Mouse (Mus musculus) limb, embryonic 15.5 days (tissue): Measurements from ENCODE around the gene Nhlrc4. TPM values are rescaled to one million over a fixed set of nuclear protein-coding genes. Genes with fewer than 3 reads are reported as not detected.

Experiments used
- ATAC-seq: fragments of 200-750 bp; cut with Nextera tagmentation; 2 replicates; pipeline ENCODE4 v1.8.0; 2017; ENCODE audit warnings: low read depth, moderate TSS enrichment; ENCODE audit not compliant: insufficient number of reproducible peaks, low FRiP score, low TSS enrichment
- H3K27ac ChIP-seq: fragments of 300-500 bp; sonication (generic); 2 replicates; pipeline ENCODE4 v1.5.1; 2015; ENCODE audit warnings: moderate library complexity, mild to moderate bottlenecking, inconsistent platforms
- H3K27me3 ChIP-seq: fragments of 300-500 bp; sonication (generic); 2 replicates; pipeline ENCODE4 v1.6.1; 2015; ENCODE audit warnings: inconsistent platforms
- H3K36me3 ChIP-seq: fragments of 300-500 bp; sonication (generic); 2 replicates; pipeline ENCODE4 v1.6.1; 2015; ENCODE audit warnings: inconsistent platforms
- H3K4me1 ChIP-seq: fragments of 300-500 bp; sonication (generic); 2 replicates; pipeline ENCODE4 v1.6.1; 2015; ENCODE audit warnings: inconsistent platforms
- H3K4me2 ChIP-seq: fragments of 300-500 bp; sonication (generic); 2 replicates; pipeline ENCODE4 v1.6.1; 2015; ENCODE audit warnings: mild to moderate bottlenecking, inconsistent platforms
- H3K4me3 ChIP-seq: fragments of 300-500 bp; sonication (generic); 2 replicates; pipeline ENCODE4 v1.5.1; 2015; ENCODE audit warnings: mild to moderate bottlenecking, inconsistent platforms
- H3K9ac ChIP-seq: fragments of 300-500 bp; sonication (generic); 2 replicates; pipeline ENCODE4 v1.6.1; 2015; ENCODE audit warnings: inconsistent platforms
- H3K9me3 ChIP-seq: fragments of 300-500 bp; sonication (generic); 2 replicates; pipeline ENCODE4 v1.6.1; 2016; ENCODE audit warnings: inconsistent platforms
- WGBS: fragments of 180-500 bp; shearing (Covaris S2); methylation state at CpG from one replicate; pipeline ENCODE4 v1.1.7; 2015; 5-methylcytosine and 5-hydroxymethylcytosine counted together
- polyA plus RNA-seq: library from polyadenylated mRNA; unstranded; fragments of >200 nt; fragmentation: Nextera tagmentation; extraction: Ambion mirVana; gene quantifications from 2 replicates; pipeline ENCODE4 v1.2.1, GENCODE M21; 2015

Nhlrc4 gene
- polyA plus RNA-seq = 0.42 TPM in 1 of 2 replicates, not detected in the other

DNA sequence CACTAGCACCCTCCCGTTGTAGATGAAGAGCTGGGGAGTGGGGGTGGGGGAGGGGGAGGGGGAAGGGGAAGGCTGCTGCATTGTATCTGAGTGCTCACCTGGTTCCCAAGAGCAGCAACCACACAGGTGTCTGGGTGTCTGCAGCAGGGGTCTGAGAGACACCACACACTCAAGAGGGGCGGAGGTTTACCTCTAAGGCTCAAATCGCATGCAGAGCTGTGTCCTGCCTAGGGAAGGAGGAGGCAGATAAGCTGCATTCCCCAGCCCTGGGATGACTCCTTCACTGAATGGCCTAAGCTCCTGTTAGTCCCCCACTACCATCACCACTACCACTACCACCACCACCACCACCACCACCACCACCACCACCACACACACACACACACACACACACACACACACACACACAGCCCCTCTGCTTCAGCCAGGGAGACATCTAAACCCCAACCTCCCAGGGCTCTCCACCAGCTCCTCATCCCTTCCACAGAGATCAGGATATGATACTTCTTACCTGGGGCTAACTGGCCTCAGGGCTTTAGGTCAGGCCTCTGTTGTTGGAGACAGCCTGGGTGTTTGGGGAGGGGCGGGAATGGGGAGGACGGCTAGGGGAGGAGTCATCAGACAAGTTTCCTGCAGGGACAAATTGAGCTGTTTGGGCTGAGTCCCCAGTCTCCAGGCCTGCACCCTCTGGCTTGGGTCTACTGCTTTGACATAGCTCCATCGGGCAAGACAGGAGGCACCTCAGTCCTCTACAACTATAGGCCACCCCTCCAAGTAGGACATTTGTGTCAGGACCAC lies at the start of gene Nhlrc4, which contains the start of gene Pigq:
Nhlrc4 (minus strand) TSS at position 596 of the 798 bp plus-strand sequence.
Pigq (minus strand) TSS at position 571 of the 798 bp plus-strand sequence.
- H3K9ac ChIP-seq = no peak within 1 kb of the TSS
- 64% methylated on average over 6 of the region's 6 CpGs for WGBS
- H3K36me3 ChIP-seq = no peaks in the 10 kb centered on the region
- H3K4me1 ChIP-seq = peaks cover 21% of the 10 kb centered on the region
- H3K4me2 ChIP-seq = no peak within 1 kb of the TSS
- no peaks in the 10 kb centered on the region for H3K9me3 ChIP-seq
- peaks cover under 1% of the 10 kb centered on the region; the same call in 1 of the 2 replicates for H3K27me3 ChIP-seq
- H3K27ac ChIP-seq = no peak within 1 kb of the TSS
- no peak within 1 kb of the TSS for H3K4me3 ChIP-seq
- no peak for ATAC-seq

DNA sequence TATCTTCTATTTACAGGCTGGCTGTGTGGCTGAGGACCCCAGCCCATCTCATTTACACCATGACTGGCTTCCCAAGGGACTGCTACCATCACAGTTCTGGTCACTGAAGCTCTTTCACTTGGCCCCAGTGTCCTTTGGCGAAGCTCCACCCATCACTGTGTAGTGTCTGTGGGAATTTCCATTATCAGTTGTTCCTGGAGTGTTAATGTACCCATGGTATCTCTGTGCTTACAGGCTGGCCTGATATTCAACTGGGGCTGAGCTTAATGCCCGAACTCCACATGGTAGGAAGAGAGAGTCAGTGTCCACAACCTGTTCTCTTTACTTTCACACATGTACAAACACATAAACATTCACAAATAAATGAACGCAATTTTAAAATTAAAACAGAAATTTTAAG lies 48.7 kb upstream of the Nhlrc4 start:
- Histone ChIP-seq H3K36me3 (peaks cover 86% of the 10 kb centered on the region), H3K4me3 (no peak overlapping the region), H3K9ac (no peak overlapping the region), H3K4me1 (no peaks in the 10 kb centered on the region), H3K4me2 (no peak overlapping the region), H3K9me3 (no peaks in the 10 kb centered on the region), H3K27ac (no peak overlapping the region), H3K27me3 (no peaks in the 10 kb centered on the region)
- WGBS = 87% methylated on average over 3 of the region's 3 CpGs
- no peak for ATAC-seq

DNA sequence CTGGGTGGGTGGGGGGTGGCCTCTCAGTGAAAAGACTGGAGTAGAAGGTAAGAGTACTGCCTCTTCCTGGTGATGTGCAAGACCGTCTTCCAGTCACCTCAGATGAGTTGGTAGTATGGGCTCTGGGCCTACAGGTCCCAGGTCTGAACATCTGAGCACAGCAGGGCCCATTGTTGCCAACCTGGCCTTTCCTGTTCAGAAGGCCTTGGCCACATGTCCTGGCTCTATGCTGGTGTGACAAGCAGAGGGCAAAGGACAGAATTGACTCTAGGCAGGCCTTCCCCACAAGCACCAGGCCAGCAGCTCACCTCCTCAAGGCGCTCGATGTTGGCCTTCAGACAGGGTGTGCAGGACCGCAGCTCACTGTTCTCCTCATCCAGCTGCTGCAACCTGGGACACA lies 47.5 kb upstream of the Nhlrc4 start:
- no peaks in the 10 kb centered on the region for H3K4me1 ChIP-seq

DNA sequence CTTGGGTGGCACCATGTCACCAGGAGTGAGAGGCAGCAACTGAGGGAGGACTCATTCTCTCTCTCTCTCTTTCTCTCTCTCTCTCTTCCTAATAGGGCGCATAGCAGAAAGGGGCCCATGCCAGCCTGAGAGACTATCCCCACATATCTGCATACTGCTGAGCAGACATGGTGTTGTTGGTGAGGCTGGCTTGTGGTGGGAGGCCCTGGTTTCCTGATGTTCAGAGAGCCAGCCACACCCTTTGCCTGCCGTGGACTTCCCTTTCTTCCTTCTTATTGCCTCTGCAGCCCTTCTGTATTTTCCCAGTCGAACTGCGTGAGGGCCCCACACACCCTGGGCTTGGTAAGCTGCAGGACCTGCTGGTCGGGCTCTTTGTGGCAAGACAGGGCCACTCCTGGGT lies 45.6 kb upstream of the Nhlrc4 start:
- Histone ChIP-seq H3K9ac (no peak overlapping the region), H3K4me1 (peaks cover 7% of the 10 kb centered on the region; the same call in 1 of the 2 replicates), H3K36me3 (peaks cover 61% of the 10 kb centered on the region), H3K27ac (no peak overlapping the region), H3K4me3 (no peak overlapping the region), H3K4me2 (no peak overlapping the region), H3K27me3 (no peaks in the 10 kb centered on the region), H3K9me3 (no peaks in the 10 kb centered on the region)
- 85% methylated on average over 5 of the region's 5 CpGs for WGBS
- ATAC-seq = no peak

More for the DNA sequence above, 47.5 kb upstream of the Nhlrc4 start:
- WGBS = 95% methylated on average over 4 of the region's 4 CpGs
- Histone ChIP-seq H3K9me3 (no peaks in the 10 kb centered on the region), H3K27ac (no peak overlapping the region), H3K36me3 (peaks cover 75% of the 10 kb centered on the region), H3K27me3 (no peaks in the 10 kb centered on the region), H3K4me2 (no peak overlapping the region), H3K4me3 (no peak overlapping the region), H3K9ac (no peak overlapping the region)
- no peak for ATAC-seq

DNA sequence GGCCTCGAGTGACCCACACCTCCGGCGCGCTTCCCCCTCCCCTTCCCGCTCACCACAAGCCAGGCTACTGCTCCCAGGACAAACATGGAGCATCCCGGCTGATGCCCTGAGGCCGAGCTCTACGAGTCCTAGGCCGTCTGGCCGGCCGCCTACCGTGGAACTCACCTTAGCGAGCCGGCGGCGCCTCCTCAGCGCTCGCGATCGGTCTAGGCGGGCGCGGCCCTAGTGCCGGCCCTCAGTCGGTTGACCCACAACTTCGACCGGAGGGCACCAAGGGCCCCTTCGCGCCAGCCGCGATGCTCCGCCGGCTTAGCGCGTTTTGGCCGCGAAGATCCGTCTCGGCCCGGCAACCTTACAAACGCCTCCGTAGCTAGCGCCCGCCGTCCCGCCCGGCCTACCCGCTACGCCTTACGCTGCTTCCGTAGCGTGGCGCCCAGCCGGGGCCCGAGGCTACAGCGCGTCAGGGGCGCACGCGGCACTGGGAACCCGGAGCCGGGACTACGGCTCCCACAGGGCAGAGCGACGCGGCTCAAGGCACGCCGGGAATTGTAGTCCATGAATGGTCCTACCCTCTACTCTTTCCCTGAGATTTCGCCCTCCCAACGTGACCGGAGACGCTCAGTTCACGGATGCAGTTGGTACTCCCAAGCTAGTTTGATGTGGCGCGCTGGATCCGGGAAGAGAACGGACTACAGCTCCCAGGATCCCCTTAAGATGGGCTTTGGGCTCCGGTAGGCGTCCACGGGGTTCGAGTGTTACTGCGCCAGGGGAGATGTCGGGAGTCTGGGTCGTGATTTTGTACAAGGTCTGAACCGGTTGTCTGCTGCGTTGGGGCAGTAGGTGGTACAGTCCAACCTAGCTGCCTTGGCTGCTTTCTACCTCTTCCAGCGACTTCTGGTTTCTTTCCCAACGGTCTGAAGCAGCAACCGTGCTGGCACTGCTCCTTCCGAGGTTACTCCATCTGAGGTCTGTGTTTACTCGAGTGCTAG lies 40.8 kb upstream of the Nhlrc4 start, which contains the start of gene Capn15:
Capn15 (minus strand) TSS at position 491 of the 989 bp plus-strand sequence.
- H3K4me3 ChIP-seq = peak within 1 kb of the TSS; percentile 89
- WGBS = under 1% methylated on average over 91 of the region's 91 CpGs
- peak within 1 kb of the TSS; percentile 83 for H3K9ac ChIP-seq
- H3K9me3 ChIP-seq = no peaks in the 10 kb centered on the region
- peaks cover 20% of the 10 kb centered on the region for H3K36me3 ChIP-seq
- H3K4me1 ChIP-seq = peaks cover 33% of the 10 kb centered on the region
- no peaks in the 10 kb centered on the region for H3K27me3 ChIP-seq
- ATAC-seq = peak; percentile 99
- peak within 1 kb of the TSS; percentile 89 for H3K27ac ChIP-seq
- peak within 1 kb of the TSS; percentile 60 for H3K4me2 ChIP-seq

DNA sequence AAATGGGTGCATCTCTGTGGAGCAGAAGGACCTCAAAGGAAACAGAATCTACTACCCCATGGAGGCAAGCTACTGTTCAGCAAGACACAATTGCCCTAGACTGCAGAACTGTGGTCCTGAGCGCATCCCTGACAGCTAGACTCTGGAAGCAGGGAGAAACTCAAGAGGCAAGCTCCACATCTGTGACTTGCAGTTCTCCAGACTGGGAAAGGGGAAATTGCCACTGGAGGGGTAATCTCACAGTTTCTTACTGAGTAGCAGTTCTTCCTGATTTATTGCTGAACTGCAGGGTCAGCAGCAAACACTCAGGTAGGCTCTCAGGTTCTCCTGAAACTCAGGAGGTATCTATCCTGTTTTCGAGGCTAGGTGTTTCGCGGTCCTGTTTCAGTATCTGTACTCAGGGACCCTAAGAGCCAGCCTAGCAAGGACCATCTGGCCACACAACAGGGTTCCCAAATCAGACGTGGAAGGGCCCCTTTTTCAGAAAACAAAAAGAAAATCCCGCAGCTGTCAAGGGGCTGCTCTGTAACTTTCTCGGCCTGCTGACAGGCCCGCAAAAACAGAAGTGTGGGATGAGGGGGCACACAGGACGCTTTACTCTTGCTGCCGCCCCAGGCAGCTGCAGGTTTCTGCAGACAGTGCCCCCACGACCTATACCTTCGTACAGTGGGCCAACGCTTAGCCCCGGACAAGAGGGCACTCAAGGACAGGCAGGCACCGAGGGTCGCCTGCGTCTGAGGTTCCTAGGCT lies 40.0 kb upstream of the Nhlrc4 start:
- peak overlapping the region; percentile 89 for H3K4me3 ChIP-seq
- H3K9me3 ChIP-seq = no peaks in the 10 kb centered on the region
- WGBS = 8% methylated on average over 17 of the region's 17 CpGs
- H3K9ac ChIP-seq = peak overlapping the region; percentile 83
- ATAC-seq = no peak
- peak overlapping the region; percentile 89 for H3K27ac ChIP-seq
- peak overlapping the region; percentile 60 for H3K4me2 ChIP-seq
- peaks cover 11% of the 10 kb centered on the region for H3K36me3 ChIP-seq
- peaks cover 41% of the 10 kb centered on the region for H3K4me1 ChIP-seq
- no peaks in the 10 kb centered on the region for H3K27me3 ChIP-seq

DNA sequence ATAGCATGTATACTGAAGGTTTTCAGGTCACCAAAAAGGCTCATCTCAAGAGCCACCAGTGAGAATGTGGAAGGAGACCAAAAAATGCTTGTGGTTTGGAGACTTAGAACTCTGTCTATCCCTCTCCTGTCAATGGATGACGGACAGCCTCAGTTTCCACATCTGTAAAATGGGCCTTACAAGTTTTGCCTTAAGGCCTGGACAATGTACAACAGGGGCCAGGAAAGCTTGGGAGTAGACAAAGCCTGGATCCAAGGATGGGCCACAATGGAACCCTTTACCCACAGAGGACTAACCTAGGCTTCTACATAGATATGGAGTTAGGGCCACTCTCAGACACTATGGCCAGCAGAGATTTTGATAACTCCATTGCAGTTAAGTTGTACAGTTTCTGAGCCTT lies 39.3 kb upstream of the Nhlrc4 start:
- H3K4me1 ChIP-seq = peaks cover 41% of the 10 kb centered on the region
- 97% methylated on average over 1 of the region's 1 CpGs for WGBS
- H3K9ac ChIP-seq = no peak overlapping the region
- H3K36me3 ChIP-seq = peaks cover 6% of the 10 kb centered on the region; the same call in 1 of the 2 replicates
- no peak overlapping the region for H3K27ac ChIP-seq
- no peaks in the 10 kb centered on the region for H3K9me3 ChIP-seq
- peak overlapping the region; percentile 60; the same call in 1 of the 2 replicates for H3K4me2 ChIP-seq
- H3K4me3 ChIP-seq = peak overlapping the region; percentile 89; the same call in 1 of the 2 replicates
- H3K27me3 ChIP-seq = no peaks in the 10 kb centered on the region
- no peak for ATAC-seq

DNA sequence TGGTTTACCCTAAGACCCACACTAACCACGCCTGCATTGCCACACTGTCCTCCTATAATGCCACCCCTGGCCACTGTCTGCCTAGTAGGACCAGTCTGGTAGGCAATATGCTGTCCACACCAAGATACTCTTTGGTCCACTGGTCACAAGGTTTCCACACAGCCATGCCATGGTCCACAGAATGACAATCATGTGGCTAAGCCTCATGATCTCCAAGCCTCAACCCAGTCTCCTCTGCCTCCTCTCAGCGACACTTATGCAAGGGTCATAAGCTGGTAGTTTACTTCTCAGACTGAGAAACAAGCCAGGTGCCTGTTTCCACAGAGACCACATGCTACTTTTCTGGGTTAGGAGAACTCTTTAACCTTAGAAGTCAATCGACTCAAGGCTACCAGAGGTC lies 38.2 kb upstream of the Nhlrc4 start:
- peaks cover 44% of the 10 kb centered on the region for H3K4me1 ChIP-seq
- H3K9ac ChIP-seq = no peak overlapping the region
- no peaks in the 10 kb centered on the region for H3K9me3 ChIP-seq
- H3K27ac ChIP-seq = no peak overlapping the region
- no peak overlapping the region for H3K4me3 ChIP-seq
- H3K27me3 ChIP-seq = no peaks in the 10 kb centered on the region
- ATAC-seq = no peak
- WGBS = 93% methylated on average over 3 of the region's 3 CpGs
- no peak overlapping the region for H3K4me2 ChIP-seq
- H3K36me3 ChIP-seq = no peaks in the 10 kb centered on the region

DNA sequence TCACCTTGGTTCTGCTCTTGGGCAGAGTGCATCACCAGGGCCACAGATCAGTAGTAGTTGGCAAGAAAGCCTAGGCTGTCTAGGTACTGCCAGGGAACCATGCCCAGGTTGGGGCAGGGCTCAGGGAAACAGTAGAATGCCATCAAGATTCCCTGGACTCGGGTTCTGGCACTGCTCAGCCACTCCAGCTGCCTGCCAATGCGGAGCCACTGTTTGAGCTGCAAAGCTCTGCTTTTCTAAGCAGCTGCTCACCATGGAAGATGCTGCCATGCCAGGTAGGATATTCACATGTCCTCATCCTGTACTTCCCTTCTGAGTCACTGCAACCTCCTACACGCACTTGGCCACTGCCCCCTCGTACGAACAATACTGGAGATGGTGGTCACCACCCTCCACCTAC lies 36.1 kb upstream of the Nhlrc4 start:
- H3K4me1 ChIP-seq = peaks cover 37% of the 10 kb centered on the region
- no peak overlapping the region for H3K4me3 ChIP-seq
- no peaks in the 10 kb centered on the region for H3K27me3 ChIP-seq
- ATAC-seq = no peak
- no peaks in the 10 kb centered on the region for H3K9me3 ChIP-seq
- H3K36me3 ChIP-seq = no peaks in the 10 kb centered on the region
- no peak overlapping the region for H3K4me2 ChIP-seq
- H3K9ac ChIP-seq = no peak overlapping the region
- peak overlapping the region; percentile 17; the same call in 1 of the 2 replicates for H3K27ac ChIP-seq
- 78% methylated on average over 5 of the region's 5 CpGs for WGBS

DNA sequence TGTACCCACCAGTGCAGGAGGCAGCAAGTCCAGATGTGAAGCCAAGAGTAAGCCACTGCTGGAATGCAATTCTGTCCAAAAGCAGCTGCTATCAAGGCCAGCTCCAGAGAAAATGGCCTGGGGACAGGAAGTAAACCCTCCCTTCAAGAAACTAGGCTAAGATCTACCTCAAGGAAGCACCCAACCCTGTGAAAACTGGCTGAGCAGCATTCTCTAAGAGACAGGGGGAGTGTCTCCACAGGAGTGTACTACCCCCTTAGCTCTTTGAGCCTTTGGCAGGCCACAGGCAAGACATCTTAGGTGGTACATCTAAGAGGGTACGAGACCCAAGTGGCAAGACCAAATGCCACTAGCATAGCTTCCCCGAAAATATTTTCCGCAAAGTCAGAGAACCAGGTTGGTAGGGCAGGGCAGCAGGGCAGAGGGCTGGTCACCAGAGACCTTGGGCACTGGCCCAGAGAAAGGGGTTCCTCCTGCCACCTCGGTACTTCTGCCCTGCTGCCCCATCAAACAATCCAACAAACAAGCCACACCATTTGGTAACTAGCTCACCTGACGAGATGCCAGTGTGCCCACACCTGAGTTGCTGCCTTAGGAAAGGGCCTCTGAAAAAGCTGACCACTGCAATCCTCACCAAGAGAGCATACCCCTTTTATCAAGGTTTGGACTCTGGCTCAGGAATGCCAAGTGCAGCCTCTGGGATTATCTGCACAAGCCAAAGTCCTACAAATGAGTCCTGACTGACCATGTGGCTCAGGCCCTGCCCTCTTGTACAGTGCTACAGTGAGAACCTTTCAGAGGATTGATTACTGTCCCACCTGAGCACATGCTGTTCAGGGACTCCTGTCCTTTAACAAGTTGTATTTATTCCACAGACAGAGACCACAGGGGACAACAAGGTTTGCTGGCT lies 35.3 kb upstream of the Nhlrc4 start:
- ATAC-seq = no peak
- Histone ChIP-seq H3K9ac (no peak overlapping the region), H3K4me2 (0 out of 2 replicates have a peak overlapping the region, but pooled peaks have one; percentile 20), H3K27ac (peak overlapping the region; percentile 17; the same call in 1 of the 2 replicates), H3K9me3 (no peaks in the 10 kb centered on the region), H3K36me3 (no peaks in the 10 kb centered on the region), H3K4me1 (peaks cover 37% of the 10 kb centered on the region), H3K4me3 (no peak overlapping the region), H3K27me3 (no peaks in the 10 kb centered on the region)
- 87% methylated on average over 5 of the region's 5 CpGs for WGBS
